Mouse (Mus musculus): ENCODE results near the gene Astl. TPM values are rescaled to one million over a fixed set of nuclear protein-coding genes. Genes with fewer than 3 reads are reported as not detected.

Astl gene
- polyA plus RNA-seq, 1 experiment: not detected

DNA sequence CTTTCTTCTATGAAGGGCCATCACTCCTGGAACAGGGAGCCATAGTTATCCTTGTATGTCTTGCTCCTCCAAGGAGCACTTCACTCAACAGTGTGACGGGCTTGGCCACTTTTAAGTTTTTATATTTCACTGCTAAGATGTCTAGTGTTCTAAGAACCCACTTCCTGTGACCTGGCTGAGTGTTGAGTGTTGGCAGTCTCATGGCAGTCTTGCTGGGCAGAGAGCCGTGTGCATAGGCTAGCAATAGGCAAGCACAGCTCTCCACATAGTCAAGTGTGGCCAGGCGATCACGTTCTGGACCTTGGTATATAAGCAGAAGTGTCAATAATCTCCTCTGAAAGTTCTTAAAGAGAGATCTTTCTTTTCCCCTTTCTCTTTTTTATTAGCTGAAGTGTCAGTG lies 20.3 kb upstream of the Astl start:
- no peak for TF ChIP-seq GATA1 (IDR thresholded peaks at IDR 0.05; ENCODE audit: low read length)
- no peak for TF ChIP-seq TAL1 (IDR thresholded peaks at IDR 0.05; ENCODE audit: low read length)
- no peaks in the 10 kb centered on the region for H3K9me3 ChIP-seq (ENCODE audit: control insufficient read depth, low read length)
- H3K4me3 ChIP-seq (replicated peaks): no peak overlapping the region
- no peaks in the 10 kb centered on the region; the same call in 1 of the 2 replicates for H3K27me3 ChIP-seq (ENCODE audit: control insufficient read depth)
- H3K36me3 ChIP-seq (ENCODE audit: control insufficient read depth): no peaks in the 10 kb centered on the region
- no peaks in the 10 kb centered on the region for H3K4me1 ChIP-seq (ENCODE audit: control insufficient read depth)

GRCm38 (mm10) chr2:127319071-127319470 lies 19.4 kb upstream of the Astl start:
- TF ChIP-seq GATA1 (IDR thresholded peaks at IDR 0.05; ENCODE audit: low read length): no peak
- no peak for TF ChIP-seq TAL1 (IDR thresholded peaks at IDR 0.05; ENCODE audit: low read length)
- Histone ChIP-seq H3K4me3 (replicated peaks) (no peak overlapping the region), H3K4me1 (ENCODE audit: control insufficient read depth) (no peaks in the 10 kb centered on the region), H3K9me3 (ENCODE audit: control insufficient read depth, low read length) (no peaks in the 10 kb centered on the region), H3K36me3 (ENCODE audit: control insufficient read depth) (no peaks in the 10 kb centered on the region), H3K27me3 (ENCODE audit: control insufficient read depth) (no peaks in the 10 kb centered on the region; the same call in 1 of the 2 replicates)

- H3K4me3 ChIP-seq (replicated peaks): no peak overlapping the region
- H3K9me3 ChIP-seq (ENCODE audit: control insufficient read depth, low read length): no peaks in the 10 kb centered on the region
- H3K27me3 ChIP-seq (ENCODE audit: control insufficient read depth): no peaks in the 10 kb centered on the region; the same call in 1 of the 2 replicates
- H3K4me1 ChIP-seq (ENCODE audit: control insufficient read depth): no peaks in the 10 kb centered on the region
- TF ChIP-seq TAL1 (IDR thresholded peaks at IDR 0.05; ENCODE audit: low read length) (no peak), GATA1 (IDR thresholded peaks at IDR 0.05; ENCODE audit: low read length) (no peak)
- no peaks in the 10 kb centered on the region for H3K36me3 ChIP-seq (ENCODE audit: control insufficient read depth)
These were observed 15.7 kb upstream of the Astl start for GRCm38 (mm10) chr2:127322671-127323285.

- Histone ChIP-seq H3K36me3 (ENCODE audit: control insufficient read depth) (no peaks in the 10 kb centered on the region), H3K4me3 (replicated peaks) (no peak overlapping the region), H3K9me3 (ENCODE audit: control insufficient read depth, low read length) (no peaks in the 10 kb centered on the region), H3K27me3 (ENCODE audit: control insufficient read depth) (peaks cover 3% of the 10 kb centered on the region), H3K4me1 (ENCODE audit: control insufficient read depth) (peaks cover 6% of the 10 kb centered on the region)
- TF ChIP-seq TAL1 (IDR thresholded peaks at IDR 0.05; ENCODE audit: low read length) (no peak), GATA1 (IDR thresholded peaks at IDR 0.05; ENCODE audit: low read length) (no peak)
These were observed 14.8 kb upstream of the Astl start for GRCm38 (mm10) chr2:127323667-127324066.

DNA sequence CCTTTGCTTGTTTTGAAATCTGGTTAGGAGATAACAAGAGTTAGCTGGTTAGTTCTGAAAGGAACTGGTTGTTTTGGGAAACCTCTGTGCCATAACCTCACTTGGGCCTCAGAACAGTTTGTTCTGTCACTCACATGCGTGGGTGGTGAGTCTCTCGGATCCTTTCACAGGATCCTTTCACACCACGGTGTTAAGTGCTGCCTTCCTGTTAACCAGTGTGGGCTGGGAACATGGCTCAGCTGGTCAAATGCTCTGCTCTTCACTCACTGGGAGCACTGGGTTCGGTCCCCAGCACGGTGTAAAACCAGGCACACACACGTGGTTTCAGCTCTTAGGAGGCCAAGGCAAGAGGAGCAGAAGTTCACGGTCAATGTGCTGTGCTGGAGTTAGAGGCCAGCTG lies 14.0 kb upstream of the Astl start:
- TF ChIP-seq TAL1 (IDR thresholded peaks at IDR 0.05; ENCODE audit: low read length): no peak
- no peak for TF ChIP-seq GATA1 (IDR thresholded peaks at IDR 0.05; ENCODE audit: low read length)

DNA sequence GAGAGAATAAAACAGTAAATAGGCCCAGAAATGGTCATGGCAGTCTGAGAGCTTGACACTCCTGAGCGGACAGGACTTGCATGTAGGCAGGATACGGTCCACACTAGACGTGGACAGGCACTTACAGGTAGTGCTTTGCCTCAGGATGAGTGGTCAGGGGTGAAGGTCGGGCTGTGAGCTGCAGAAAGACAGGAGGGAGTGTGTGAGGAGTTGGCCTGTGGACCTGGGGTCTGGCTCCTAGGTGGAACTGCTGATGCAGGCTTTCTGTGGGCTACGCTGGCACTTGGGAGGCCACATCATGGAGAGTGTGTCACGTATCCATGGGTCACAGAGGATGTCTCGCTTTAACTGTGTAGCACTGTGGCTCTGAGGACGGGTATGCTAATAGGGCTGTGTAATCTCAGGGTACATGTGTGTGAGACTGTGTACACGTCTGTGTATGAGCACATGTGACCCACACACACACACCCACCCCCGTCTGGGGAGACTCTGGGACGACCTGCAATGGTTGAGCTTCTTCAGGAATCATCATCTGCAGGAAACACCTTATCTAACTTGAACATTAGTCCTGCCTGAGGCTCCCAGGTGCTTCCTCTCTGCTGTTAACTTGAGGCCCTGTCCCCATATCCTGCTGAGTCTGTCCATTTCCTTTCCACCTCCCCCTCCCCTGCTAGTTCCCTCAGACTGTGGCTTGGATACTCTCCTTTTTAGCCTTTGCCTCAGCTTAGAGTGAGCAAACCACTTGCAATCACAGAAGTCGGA lies 10.2 kb upstream of the Astl start:
- peaks cover 3% of the 10 kb centered on the region for H3K27me3 ChIP-seq (ENCODE audit: control insufficient read depth)
- no peak overlapping the region for H3K4me3 ChIP-seq (replicated peaks)

More for the DNA sequence above, 14.0 kb upstream of the Astl start:
- Histone ChIP-seq H3K9me3 (ENCODE audit: control insufficient read depth, low read length) (no peaks in the 10 kb centered on the region), H3K4me3 (replicated peaks) (no peak overlapping the region), H3K27me3 (ENCODE audit: control insufficient read depth) (peaks cover 3% of the 10 kb centered on the region; the same call in 1 of the 2 replicates), H3K4me1 (ENCODE audit: control insufficient read depth) (peaks cover 6% of the 10 kb centered on the region), H3K36me3 (ENCODE audit: control insufficient read depth) (no peaks in the 10 kb centered on the region)

GRCm38 (mm10) chr2:127332807-127333570 lies 5.5 kb upstream of the Astl start:
- Histone ChIP-seq H3K27me3 (ENCODE audit: control insufficient read depth) (peaks cover 41% of the 10 kb centered on the region), H3K4me3 (replicated peaks) (no peak overlapping the region), H3K9me3 (ENCODE audit: control insufficient read depth, low read length) (no peaks in the 10 kb centered on the region), H3K36me3 (ENCODE audit: control insufficient read depth) (no peaks in the 10 kb centered on the region), H3K4me1 (ENCODE audit: control insufficient read depth) (peaks cover 26% of the 10 kb centered on the region)
- TF ChIP-seq GATA1 (IDR thresholded peaks at IDR 0.05; ENCODE audit: low read length) (no peak), TAL1 (IDR thresholded peaks at IDR 0.05; ENCODE audit: low read length) (no peak)

More for the DNA sequence above, 10.2 kb upstream of the Astl start:
- Histone ChIP-seq H3K4me1 (ENCODE audit: control insufficient read depth) (peaks cover 7% of the 10 kb centered on the region), H3K36me3 (ENCODE audit: control insufficient read depth) (no peaks in the 10 kb centered on the region), H3K9me3 (ENCODE audit: control insufficient read depth, low read length) (no peaks in the 10 kb centered on the region)
- TF ChIP-seq TAL1 (IDR thresholded peaks at IDR 0.05; ENCODE audit: low read length) (no peak), GATA1 (IDR thresholded peaks at IDR 0.05; ENCODE audit: low read length) (no peak)

- Histone ChIP-seq H3K27me3 (ENCODE audit: control insufficient read depth) (peaks cover 38% of the 10 kb centered on the region), H3K4me3 (replicated peaks) (no peak overlapping the region), H3K36me3 (ENCODE audit: control insufficient read depth) (no peaks in the 10 kb centered on the region), H3K9me3 (ENCODE audit: control insufficient read depth, low read length) (no peaks in the 10 kb centered on the region), H3K4me1 (ENCODE audit: control insufficient read depth) (peaks cover 20% of the 10 kb centered on the region)
- TF ChIP-seq TAL1 (IDR thresholded peaks at IDR 0.05; ENCODE audit: low read length) (no peak), GATA1 (IDR thresholded peaks at IDR 0.05; ENCODE audit: low read length) (no peak)
These were observed 4.4 kb upstream of the Astl start for GRCm38 (mm10) chr2:127333945-127334603.
